Mouse (Mus musculus) limb, embryonic 14.5 days (tissue): ENCODE results near the gene Ms4a10. TPM values are rescaled to one million over a fixed set of nuclear protein-coding genes. Genes with fewer than 3 reads are reported as not detected.

Experiments
- ATAC-seq: fragments of 200-750 bp; cut with Nextera tagmentation; 2 replicates; pipeline ENCODE4 v1.8.0; 2017; ENCODE audit warnings: low read depth, moderate number of reproducible peaks, moderate TSS enrichment; ENCODE audit not compliant: low FRiP score
- DNase-seq: peaks from one replicate; pipeline ENCODE4 v3.0.0-alpha.2; 2015; ENCODE audit warnings: low spot score
- H3K27ac ChIP-seq: fragments of 300-500 bp; sonication (generic); replicated peaks from 2 replicates; pipeline ENCODE4 v1.5.1; 2014; ENCODE audit warnings: low read depth, mild to moderate bottlenecking, low read length, moderate library complexity, mixed read lengths
- H3K27me3 ChIP-seq: fragments of 300-500 bp; sonication (generic); 2 replicates; pipeline ENCODE4 v1.6.1; 2014; ENCODE audit warnings: low read length, mixed read lengths; ENCODE audit not compliant: control insufficient read depth, insufficient read depth
- H3K36me3 ChIP-seq: fragments of 300-500 bp; sonication (generic); 2 replicates; pipeline ENCODE4 v1.6.1; 2014; ENCODE audit warnings: mild to moderate bottlenecking, low read length, moderate library complexity, mixed read lengths; ENCODE audit not compliant: control insufficient read depth, insufficient read depth
- H3K4me1 ChIP-seq: fragments of 300-500 bp; sonication (generic); 2 replicates; pipeline ENCODE4 v1.6.1; 2014; ENCODE audit warnings: antibody characterized with exemption, low read length, mixed read lengths; ENCODE audit not compliant: control insufficient read depth, insufficient read depth
- H3K4me2 ChIP-seq: fragments of 300-500 bp; sonication (generic); replicated peaks from 2 replicates; pipeline ENCODE4 v1.6.1; 2014; ENCODE audit warnings: low read depth, mild to moderate bottlenecking, low read length, moderate library complexity; ENCODE audit not compliant: severe bottlenecking
- H3K4me3 ChIP-seq: fragments of 300-500 bp; sonication (generic); replicated peaks from 2 replicates; pipeline ENCODE4 v1.5.1; 2014; ENCODE audit warnings: low read length
- H3K9ac ChIP-seq: fragments of 300-500 bp; sonication (generic); 2 replicates; pipeline ENCODE4 v1.6.1; 2014; ENCODE audit warnings: mild to moderate bottlenecking, low read depth, low read length, moderate library complexity; ENCODE audit not compliant: severe bottlenecking
- H3K9me3 ChIP-seq: fragments of 300-500 bp; sonication (generic); 2 replicates; pipeline ENCODE4 v1.6.1; 2016; ENCODE audit warnings: low read length; ENCODE audit not compliant: control insufficient read depth
- POLR2A ChIP-seq: fragments of 200-500 bp; IDR thresholded peaks from 2 replicates; pipeline ENCODE4 v1.8.0; 2012; ENCODE audit warnings: inconsistent platforms, mild to moderate bottlenecking, moderate library complexity, borderline replicate concordance; ENCODE audit not compliant: insufficient read depth, insufficient read length; ENCODE audit errors: extremely low read depth
- WGBS: fragments of 180-500 bp; shearing (Covaris S2); extraction: QIAGEN DNeasy Blood & Tissue Kit; methylation state at CpG from one replicate; pipeline ENCODE4 v1.1.7; 2014; 5-methylcytosine and 5-hydroxymethylcytosine counted together
- polyA plus RNA-seq, 2 experiments: library from polyadenylated mRNA; depleted of rRNA in 1 of 2; stranded (reverse) in 1 of 2; unstranded in 1 of 2; fragments of >200 nt; fragmentation: Nextera tagmentation in 1 of 2; extraction: Ambion mirVana in 1 of 2; gene quantifications; 2 replicates each; pipeline versions ENCODE4 v1.2.1 to v1.2.3; 2012 to 2014

The Ms4a10 gene
- polyA plus RNA-seq, 2 experiments: 0.08 TPM; not detected in 1

- no peak for TF ChIP-seq POLR2A
- Histone ChIP-seq H3K4me2 (no peak overlapping the region), H3K9me3 (no peaks in the 10 kb centered on the region), H3K4me1 (no peaks in the 10 kb centered on the region), H3K4me3 (no peak overlapping the region), H3K9ac (no peak overlapping the region), H3K27ac (no peak overlapping the region), H3K36me3 (no peaks in the 10 kb centered on the region), H3K27me3 (no peaks in the 10 kb centered on the region)
- 85% methylated on average over 13 of the region's 13 CpGs for WGBS
- DNase-seq: no peak
- ATAC-seq: no peak
Measured at GRCm38 (mm10) chr19:10984551-10984950, 10.1 kb upstream of the Ms4a10 start.

GRCm38 (mm10) chr19:10983146-10983545 lies 8.7 kb upstream of the Ms4a10 start:
- ATAC-seq (no peak), DNase-seq (no peak)
- Histone ChIP-seq H3K27me3 (no peaks in the 10 kb centered on the region), H3K9me3 (no peaks in the 10 kb centered on the region), H3K4me2 (0 out of 2 replicates have a peak overlapping the region, but pooled peaks have one; percentile 21), H3K4me1 (no peaks in the 10 kb centered on the region), H3K4me3 (no peak overlapping the region), H3K27ac (no peak overlapping the region), H3K36me3 (no peaks in the 10 kb centered on the region), H3K9ac (no peak overlapping the region)
- 24% methylated on average over 14 of the region's 14 CpGs for WGBS
- TF ChIP-seq POLR2A: no peak

- Histone ChIP-seq H3K4me1 (no peaks in the 10 kb centered on the region), H3K36me3 (no peaks in the 10 kb centered on the region), H3K4me2 (no peak overlapping the region), H3K4me3 (no peak overlapping the region), H3K9me3 (no peaks in the 10 kb centered on the region), H3K27ac (no peak overlapping the region), H3K27me3 (no peaks in the 10 kb centered on the region), H3K9ac (no peak overlapping the region)
- DNase-seq (no peak), ATAC-seq (no peak)
- TF ChIP-seq POLR2A: no peak
- WGBS: 86% methylated on average over 5 of the region's 5 CpGs
Measured at GRCm38 (mm10) chr19:10980210-10980609, 5.7 kb upstream of the Ms4a10 start.

- peak; percentile 55; the same call in 1 of the 2 replicates for ATAC-seq
- Histone ChIP-seq H3K27ac (no peak overlapping the region), H3K27me3 (no peaks in the 10 kb centered on the region), H3K4me1 (no peaks in the 10 kb centered on the region), H3K4me3 (no peak overlapping the region), H3K9ac (no peak overlapping the region), H3K4me2 (no peak overlapping the region), H3K9me3 (no peaks in the 10 kb centered on the region), H3K36me3 (no peaks in the 10 kb centered on the region)
- no peak for TF ChIP-seq POLR2A
- 10% methylated on average over 18 of the region's 18 CpGs for WGBS
- DNase-seq: peak; percentile 61
Measured at GRCm38 (mm10) chr19:10979184-10980168, 5.0 kb upstream of the Ms4a10 start.

GRCm38 (mm10) chr19:10976318-10976717 lies 1.8 kb upstream of the Ms4a10 start:
- Histone ChIP-seq H3K9ac (no peak overlapping the region), H3K4me1 (no peaks in the 10 kb centered on the region), H3K27ac (no peak overlapping the region), H3K4me2 (no peak overlapping the region), H3K4me3 (no peak overlapping the region), H3K36me3 (no peaks in the 10 kb centered on the region), H3K27me3 (no peaks in the 10 kb centered on the region), H3K9me3 (no peaks in the 10 kb centered on the region)
- no peak for ATAC-seq
- TF ChIP-seq POLR2A: no peak
- DNase-seq: peak; percentile 31
- 41% methylated on average over 4 of the region's 4 CpGs for WGBS
